Mouse (Mus musculus) heart, postnatal 10 days (tissue): ENCODE measurements around the gene Abhd17c. TPM values are rescaled to one million over a fixed set of nuclear protein-coding genes. Genes with fewer than 3 reads are reported as not detected.
A peak's percentile ranks its signal among the peaks of the same experiment; 100 is the strongest.

Experiments
- DNase-seq, 2 experiments: peaks; one replicate each; pipeline ENCODE4 v3.0.0; 2021
- intact Hi-C: fragments of 180-260 bp; cut with DNase I; formaldehyde crosslinking; loops from one replicate; pipeline ENCODE4 v1.15.1; 2025
- total RNA-seq, 2 experiments: library from RNA; stranded (reverse); gene quantifications; 2 replicates each; pipeline ENCODE4 v1.2.3; 2021

Gene Abhd17c
- total RNA-seq, 2 experiments from 2014 or later = 39.3 to 46.7 TPM

DNA sequence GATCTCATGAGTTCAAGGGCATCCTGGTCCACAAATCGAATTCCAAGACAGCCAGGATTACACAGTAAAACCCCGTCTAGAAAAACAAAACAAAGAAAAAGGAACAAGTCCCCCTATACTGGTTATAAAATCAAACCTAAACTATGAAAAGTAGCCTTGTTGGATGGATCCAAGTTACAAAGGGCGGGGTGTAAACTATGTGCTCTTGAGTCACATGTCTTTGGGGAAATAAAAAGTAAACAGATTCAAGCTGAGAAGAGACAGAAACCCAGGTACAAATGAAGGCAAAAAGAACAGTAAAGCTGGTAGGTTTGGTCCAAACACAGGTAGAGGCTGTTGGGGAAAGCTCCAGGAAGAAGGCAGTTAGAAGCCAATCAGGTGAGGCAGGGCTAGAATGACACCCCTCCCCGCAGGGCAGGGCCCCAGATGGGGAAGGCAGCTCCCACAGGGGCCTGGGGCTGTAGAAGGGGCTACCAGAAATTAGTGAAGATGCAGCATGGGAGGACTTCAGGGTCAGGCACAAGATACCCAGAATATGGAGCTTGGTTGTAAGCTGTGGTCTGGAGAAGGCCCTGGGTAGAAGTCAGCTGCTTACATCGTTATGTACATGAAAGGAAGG is 31.4 kb downstream of the Abhd17c start:
- intact Hi-C loops = no loop called here
- no peak for DNase-seq

DNA sequence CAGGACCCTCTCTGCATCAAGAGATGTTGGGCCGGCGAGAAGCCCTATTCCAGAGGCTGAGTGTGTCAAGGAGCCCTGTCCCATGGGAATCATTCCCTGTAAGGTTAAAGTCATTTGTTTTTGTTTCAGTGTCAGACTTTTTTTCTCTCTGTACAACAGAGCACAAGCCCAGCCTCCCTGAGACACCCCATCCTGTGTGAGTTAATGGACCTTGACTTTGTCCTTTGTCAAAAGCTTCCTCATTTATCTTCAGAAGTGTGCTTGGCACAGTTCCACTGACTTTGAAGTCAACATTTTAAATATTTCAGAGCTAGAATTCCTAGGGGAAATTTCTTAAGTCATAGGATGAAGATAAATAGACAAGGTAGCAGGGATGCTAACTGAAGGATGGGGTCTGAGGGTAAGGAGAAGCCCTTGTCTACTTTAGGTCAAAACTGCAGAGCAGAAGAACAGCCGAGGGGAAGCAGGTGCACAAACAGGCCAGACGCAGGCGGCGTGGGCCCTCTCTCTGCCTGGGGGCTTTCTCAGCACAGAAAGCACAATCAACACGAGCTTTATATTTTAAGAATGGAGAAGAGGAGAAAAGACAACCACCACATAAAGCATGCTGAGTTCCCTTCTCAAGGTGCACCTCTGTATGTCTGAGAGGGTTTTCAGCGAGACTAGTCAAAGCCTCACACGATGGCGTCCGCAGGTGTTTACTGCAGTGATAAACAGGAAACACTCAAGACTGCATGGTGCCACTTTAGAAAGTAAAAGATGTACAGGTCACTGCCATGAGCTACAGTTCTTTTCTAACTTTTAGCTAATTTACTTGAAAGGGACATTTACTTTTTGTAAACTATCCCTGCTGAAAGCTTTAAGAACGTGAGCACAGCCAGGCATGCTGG is 32.2 kb downstream of the Abhd17c start:
- no peak for DNase-seq
- intact Hi-C loops = no loop called here

DNA sequence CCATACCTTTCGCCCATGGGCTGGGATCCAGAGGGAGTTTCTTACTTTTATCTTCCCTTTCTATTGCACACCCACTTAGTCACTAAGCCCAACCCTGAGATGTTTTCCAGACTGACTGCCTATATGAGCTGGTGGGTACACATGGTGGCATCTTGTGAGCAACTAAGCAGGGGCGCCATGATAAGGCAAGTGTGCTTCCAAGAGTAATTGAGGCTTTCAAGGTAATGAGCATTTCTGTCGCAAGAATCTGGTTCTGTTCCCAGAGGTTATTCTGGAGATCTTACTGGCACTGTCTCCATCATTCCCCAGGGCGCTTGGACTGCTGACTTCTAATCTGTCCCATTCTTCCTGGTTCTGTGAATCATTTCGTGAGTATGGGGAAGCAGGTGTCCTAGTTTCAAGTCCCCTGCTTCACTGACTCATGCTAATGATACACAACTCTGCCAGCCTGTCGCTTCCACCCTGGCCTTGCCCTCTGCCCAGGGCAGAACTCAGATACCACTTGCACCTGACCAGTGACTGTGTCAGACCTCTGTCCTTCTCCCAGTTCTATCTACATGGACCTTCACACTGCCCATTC is 34.1 kb downstream of the Abhd17c start:
- intact Hi-C loops = no loop called here
- peak in 1 of 2 experiments; percentile 40 for DNase-seq

DNA sequence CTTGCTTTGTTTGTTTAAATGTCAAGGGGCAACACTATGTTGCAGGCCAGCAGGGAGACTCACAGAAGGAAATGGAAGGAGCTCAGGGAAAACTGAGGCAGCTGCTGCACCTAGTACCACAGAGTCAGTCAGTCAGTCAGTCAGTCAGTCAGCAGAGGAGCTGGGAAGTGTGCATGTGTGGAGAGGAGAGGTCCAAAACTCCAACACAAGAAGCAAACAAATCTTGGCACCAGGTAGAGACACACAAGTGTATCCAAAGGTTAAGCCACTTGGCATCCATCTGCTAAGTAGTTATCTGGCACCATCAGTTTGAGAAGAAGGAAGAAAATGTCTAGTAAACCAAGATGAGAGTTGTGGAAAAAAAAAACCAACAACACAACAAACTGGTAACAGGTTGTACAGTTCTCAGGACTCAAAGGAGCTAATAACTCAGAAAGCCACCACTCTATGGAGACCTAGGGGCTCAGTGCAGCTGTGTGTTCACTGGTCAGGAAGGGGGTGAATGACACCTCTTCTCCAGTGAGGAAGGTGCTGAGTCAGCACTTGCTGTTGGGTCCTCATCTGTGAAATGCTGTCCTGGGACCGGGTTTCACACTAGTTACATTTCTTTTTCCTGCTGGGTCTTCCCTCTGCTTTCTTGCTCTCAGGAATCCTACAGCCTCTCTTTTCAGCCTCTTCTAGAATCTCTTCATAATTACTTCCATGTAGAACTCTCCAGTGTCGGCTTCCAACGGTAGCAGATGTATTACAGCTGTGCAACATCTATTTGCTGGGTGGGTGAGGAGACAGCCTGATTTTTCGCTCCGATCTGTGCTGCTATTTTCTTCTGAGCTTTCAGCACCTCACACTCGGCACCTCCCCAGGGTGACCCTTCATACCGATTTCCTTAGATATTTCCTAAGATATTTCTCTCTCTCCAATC is 34.8 kb downstream of the Abhd17c start:
- intact Hi-C loops = no loop called here
- peak; percentile 53 to 58 for DNase-seq

DNA sequence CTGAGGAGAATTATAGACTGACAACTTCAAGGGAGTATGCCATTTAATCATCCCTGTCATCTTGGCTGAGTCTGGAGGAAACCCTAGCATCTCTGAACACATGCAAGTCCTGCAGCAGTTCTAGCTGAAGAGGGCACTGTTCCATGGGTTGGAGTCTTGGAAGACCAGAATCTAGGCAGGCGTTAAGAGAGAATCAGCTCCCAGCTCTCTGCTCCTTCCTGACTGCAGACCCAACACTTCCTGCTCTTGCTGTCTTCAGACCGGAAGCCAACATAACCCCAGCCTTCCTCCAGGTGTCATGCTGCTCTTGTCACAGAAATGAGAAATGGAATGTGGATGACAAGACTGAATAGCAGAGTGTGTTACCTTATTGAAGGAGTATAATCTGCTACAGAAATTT is 36.3 kb downstream of the Abhd17c start:
- no peak for DNase-seq
- intact Hi-C loops = no loop called here

DNA sequence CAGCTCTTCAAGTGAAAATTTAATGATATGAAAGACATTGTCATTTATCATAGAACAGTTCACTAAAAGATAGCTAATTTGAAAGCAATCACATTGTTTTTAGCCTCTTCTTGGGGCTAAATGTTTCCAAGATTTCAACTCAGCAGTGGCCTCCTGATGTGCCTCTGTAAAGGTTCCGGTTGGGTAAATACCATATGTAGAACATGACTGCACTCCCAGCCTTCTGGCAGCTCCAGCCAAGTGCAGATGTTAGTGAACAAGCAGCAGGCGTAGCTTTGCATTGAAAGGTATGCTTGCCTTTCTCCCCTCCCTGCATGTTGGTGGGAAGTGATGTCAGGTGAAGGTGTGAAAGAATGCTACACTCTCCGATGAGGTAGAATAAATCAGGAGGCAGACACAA is 36.9 kb downstream of the Abhd17c start:
- intact Hi-C loops = no loop called here
- DNase-seq = no peak

DNA sequence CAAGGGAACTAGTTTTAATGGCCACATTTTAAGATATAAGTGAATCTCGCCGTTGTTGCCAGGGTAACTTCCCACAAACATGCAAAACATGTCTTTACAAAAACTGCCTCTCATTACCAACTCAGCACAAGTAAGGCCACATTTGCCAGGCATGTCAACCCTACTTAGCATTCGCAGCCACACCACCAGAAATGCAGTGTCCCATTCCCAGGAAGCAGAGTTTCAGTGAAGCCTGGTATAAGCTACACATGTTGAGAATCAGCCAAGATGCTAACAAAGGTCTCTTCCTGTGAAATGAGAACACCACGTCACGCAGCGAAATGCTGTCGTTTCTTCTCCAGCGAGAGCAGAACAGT is 38.7 kb downstream of the Abhd17c start:
- no peak for DNase-seq
- intact Hi-C loops = no loop called here

DNA sequence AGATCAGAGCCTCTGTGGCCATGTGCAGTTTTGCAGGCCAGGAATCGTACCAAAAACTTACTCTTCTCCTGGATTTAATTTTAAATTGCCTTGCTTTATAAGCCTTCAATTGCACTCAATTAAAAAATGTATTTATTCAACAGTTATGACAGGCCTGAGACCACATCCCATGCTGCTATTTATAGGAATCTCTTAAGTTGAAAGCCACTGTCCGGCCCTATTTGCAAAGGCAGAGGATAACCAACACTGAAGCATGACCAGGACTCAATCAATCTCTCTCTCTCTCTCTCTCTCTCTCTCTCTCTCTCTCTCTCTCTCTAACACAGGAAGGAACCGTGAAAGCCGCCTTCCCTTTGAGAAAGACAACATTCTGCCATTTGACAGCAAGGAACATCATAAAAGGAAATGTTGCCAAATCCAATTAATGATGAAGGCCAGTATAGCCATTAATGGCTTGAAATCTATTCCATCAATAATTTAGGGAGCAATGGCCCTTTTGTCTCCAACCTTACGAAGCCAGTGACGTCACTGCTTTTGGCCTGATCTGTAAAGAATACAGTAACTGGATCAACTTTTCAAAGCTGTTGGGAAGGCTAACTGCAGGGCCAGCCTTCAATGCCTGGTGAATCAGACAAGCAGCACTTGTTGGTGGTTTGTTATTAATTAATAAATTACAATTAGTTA is 39.2 kb downstream of the Abhd17c start:
- no peak for DNase-seq
- intact Hi-C loops = no loop called here

DNA sequence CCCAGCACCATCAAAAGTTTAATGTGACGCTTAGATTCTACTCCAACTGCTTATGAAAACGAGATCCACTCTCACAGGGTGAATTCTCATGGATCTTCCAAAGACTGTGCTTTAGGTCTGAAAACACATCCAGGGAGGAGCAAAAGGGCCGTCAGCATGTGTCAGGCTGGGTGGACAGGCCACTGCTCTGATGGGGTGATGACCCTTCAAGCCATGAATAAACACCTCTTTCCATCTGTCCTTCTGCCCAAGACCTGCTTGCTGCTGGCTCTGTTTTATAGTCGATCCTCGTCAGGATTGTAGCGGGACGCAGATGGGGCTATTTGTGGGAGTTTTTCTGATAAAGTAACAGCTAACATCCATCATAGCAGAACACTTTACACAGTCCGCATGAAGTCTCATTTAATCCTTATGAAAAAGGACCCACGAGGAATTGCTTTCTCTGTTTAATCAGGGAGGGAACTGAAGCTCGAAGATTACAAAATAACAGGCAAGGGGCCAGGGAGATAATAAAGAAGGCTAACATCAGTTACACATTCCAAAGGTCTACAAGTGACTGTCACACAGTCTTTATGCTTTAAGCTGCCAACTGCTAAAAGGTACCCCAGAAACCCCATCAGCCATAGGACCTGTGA is 39.9 kb downstream of the Abhd17c start:
- intact Hi-C loops = no loop called here

DNA sequence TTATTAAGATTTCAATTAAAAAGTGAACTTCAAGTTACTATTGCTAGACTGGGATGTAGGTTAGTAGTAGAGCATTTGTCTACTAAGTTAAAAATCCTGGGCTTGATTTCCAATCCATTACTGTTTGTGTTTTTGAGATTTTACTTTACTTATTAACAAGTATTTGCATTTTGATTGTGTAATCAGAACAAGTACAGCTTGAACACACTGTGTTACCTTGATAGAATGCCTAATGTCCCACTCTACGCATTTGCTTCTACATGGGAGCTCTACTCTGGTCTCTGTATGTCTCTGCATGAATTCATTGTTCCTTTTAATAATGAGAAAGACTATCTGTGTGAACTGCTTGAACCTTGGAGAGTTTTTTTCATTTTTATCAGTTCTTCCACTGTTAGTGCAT is 44.8 kb downstream of the Abhd17c start:
- no peak for DNase-seq
- intact Hi-C loops = no loop called here

More for the DNA sequence above, 39.9 kb downstream of the Abhd17c start:
- DNase-seq = no peak

DNA sequence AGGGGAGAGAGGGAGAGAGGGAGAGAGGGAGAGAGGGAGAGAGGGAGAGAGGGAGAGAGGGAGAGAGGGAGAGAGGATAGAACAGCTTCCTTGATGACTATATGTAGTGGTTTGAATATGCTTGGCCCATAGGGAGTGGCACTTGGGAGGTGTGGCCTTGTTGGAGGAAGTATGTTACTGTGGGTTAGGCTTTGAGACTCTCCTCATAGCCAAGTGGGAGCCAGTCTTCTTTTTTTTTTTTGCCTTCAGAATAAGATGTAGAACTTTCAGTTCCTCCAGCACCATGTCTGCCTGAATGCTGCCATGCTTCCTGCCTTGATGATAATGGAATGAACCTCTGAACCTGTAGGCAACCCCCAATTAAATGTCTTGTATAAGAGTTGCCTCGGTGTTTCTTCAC is 49.1 kb downstream of the Abhd17c start:
- no peak for DNase-seq
- intact Hi-C loops = no loop called here

DNA sequence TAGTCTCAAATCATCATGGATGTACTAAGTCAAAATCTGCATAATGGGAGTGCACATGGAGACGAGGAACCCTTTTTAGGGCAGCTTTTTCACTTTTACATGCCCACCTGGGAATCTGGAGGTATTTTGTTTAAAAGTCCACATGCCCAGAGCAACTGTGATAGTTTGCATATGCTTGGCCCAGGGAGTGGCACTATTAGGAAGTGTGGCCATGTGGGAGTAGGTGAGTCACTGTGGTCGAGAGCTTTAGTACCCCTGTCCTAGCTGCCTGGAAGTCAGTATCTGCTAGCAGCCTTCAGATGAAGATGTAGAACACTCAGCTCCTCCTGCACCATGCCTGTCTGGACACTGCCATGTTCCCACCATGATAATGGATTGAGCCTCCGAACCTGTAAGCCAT is 51.0 kb downstream of the Abhd17c start:
- intact Hi-C loops = no loop called here
- no peak for DNase-seq

DNA sequence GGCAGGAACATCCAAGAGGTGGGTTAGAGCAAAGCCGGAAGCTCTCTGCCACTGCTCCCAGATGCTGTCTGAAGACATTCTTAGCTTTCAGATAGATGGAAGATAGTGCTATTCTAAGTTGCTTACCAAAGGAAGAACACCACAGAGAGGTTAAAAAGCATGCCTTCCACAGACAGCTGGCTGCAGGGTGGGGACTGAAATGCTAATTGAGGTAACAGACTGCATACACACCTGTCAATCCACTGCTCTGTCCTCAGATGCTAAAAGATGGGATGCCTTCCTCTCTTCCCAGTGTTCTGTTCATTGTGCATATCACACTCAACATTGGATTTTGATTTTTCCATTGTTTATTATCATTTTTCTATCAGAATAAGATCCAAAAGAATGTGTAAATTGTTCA is 53.6 kb downstream of the Abhd17c start:
- intact Hi-C loops = no loop called here
- DNase-seq = no peak

DNA sequence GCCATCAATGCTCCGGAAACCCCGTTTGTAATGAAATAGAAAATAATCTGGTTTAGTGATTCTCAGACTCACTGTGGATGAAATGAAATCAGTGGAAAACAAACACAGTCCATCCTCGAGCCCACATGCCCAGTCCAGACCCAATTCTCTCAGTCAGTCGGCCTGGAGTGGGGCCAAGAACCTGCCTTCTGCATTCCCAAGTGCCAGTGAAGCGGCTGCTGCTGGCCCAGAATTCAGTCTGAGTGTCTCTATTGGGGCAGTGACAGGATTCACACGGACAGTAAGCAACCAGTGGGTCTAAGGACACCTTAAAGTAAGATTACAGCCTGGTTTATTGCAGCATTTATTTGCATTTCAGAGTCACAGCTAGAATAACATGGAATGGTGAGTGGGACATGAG is 55.2 kb downstream of the Abhd17c start:
- intact Hi-C loops = no loop called here
- DNase-seq = peak; percentile 60 to 70

DNA sequence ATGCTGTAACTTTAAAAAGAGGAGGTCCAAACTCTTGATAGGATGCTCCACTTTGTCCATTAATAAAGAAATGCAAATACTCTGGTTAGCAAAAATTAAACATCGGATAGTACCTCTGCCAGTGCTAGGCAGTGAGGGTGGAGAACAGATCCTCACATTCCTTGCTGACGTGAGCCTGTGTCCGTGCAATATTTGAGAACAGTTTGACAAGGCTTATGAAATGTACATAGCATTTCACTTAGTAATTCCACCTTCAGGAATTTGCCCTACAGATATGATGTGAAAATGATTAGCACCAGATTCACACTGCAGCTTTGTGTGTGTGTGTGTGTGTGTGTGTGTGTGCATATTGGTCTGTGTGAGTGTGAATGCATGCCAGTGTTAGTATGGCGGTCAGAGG is 60.9 kb downstream of the Abhd17c start:
- intact Hi-C loops = no loop called here
- DNase-seq = no peak

DNA sequence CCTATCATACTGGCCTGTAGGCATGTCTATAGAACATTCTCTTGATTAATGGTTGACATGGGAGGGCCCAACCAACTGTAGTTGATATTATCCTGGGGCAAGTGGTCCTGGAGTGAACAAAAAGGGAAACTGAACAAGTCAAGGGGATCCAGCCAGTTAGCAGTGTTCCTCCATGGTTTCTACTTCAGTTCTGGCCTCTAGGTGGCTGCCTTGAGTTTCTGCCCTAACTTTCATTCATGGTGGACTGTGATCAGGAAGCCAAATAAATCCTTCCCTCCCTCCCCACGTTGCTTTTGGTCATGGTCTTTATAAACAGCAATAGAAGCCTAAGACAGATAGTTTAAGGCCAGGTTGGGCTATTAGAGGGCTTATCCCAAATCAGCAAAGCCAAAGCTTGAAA is 61.9 kb downstream of the Abhd17c start:
- intact Hi-C loops = loop anchor here (1.0 to 10.0 kb wide), 3 partner anchors 61 to 425 kb away; partner anchors contain the start of gene Abhd17c
- DNase-seq = no peak

DNA sequence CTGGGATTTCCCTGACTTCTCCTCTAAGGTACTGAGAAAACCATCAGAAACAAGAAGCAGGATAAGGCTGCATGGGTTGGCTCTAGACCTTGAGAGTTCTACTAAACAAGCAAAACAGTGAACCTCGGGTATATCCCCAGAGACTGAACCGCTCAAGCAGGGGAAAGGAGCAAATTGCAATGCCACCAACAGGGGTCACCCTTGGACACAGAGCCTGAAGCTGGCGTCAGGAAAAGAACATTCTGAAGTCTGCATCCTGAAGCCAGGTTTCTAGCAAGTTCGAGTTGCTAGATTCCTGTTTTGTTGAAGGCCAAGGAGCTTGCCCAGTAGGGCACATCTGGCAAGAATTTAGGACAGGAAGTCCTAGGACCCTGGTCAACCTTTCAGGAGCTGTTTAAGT is 62.7 kb downstream of the Abhd17c start:
- intact Hi-C loops = loop anchor here (1.0 to 10.0 kb wide), 3 partner anchors 62 to 424 kb away; partner anchors contain the start of gene Abhd17c
- peak; percentile 83 to 87 for DNase-seq

DNA sequence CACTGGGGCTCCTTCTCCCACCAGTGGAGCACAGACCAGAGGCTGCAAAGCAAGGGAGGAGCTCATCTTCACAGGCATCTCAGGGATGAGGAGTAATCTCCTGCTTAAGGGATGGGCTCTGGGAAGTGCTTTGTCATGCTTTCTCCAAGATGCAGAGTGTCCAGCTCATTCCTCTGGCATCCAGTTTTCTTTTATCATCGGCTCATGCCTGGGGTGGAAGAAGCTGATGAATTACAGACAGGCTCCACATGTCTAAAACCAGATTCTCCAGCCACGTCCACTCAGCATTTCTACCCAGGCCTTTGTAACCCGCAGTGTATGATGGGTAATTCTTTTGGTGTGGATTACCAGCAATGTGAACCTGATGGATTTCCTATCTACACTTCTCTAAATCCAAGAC is 63.5 kb downstream of the Abhd17c start:
- intact Hi-C loops = loop anchor here (2.0 to 10.0 kb wide), 2 partner anchors 63 to 423 kb away; partner anchors contain the start of gene Abhd17c

DNA sequence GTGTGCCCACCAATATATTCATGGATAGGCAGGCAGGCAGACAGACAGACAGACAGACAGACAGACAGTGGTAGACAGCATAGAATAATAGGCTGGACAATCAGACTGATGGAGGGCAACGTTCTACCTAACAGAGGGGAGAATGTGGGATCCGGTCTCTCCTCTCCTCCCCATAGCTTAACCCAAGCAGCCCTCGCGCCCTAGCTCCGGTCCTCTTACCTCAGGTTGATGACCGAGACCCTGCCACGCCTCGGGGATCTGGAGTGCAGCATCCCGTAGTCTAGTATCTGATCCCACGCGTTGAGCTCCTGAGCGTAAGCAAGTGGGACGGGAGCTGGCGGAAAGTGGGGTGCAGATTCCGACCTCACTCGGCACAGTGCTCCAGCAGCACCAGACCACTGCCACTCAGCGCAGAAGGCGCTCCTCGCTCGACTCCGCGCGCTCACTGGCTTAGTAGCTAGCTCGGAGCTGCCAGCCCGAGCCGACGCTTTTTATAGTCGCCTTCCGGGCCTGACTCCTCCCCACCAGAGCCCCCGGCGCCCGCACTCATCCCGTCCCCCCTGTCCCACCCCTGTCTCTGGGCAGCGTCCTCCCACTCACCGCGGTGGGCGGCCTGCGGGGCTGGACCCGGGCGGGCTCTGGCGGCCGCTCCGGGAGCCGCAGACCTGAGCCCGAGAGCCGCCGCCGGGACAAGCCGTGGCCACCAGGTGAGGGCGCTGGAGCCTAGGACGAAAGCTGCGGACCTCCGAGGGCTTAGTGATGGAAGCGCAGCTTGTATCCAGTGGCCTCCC is 65.5 kb downstream of the Abhd17c start, which contains the start of gene Cemip:
Gene Cemip, minus strand, starts transcription at position 464 of the 791 bp plus-strand sequence.
- intact Hi-C loops = loop anchor here (1.0 to 10.0 kb wide), 2 partner anchors 172 to 421 kb away; no protein-coding TSS in a partner anchor
- DNase-seq = peak; percentile 89

More for the DNA sequence above, 63.5 kb downstream of the Abhd17c start:
- DNase-seq = no peak
